Mouse (Mus musculus): Measurements from ENCODE around the gene Nuak1.

Gene Nuak1

GRCm38 (mm10) chr10:84392027-84392722 is 48.2 kb downstream of the Nuak1 start:
- in situ Hi-C loops (cut with MboI; ENCODE audit: low pct_unique_long_range_greater_than_20kb in 1 of 2, low sequenced_read_pairs in 2 of 2, unreplicated experiment in 1 of 2), result no loop called here

GRCm38 (mm10) chr10:84389707-84390106 is 50.7 kb downstream of the Nuak1 start:
- in situ Hi-C loops (cut with MboI; ENCODE audit: low pct_unique_long_range_greater_than_20kb in 1 of 2, low sequenced_read_pairs in 2 of 2, unreplicated experiment in 1 of 2), result no loop called here

- in situ Hi-C loops (cut with MboI; ENCODE audit: low pct_unique_long_range_greater_than_20kb in 1 of 2, low sequenced_read_pairs in 2 of 2, unreplicated experiment in 1 of 2), result no loop called here
Observed at GRCm38 (mm10) chr10:84388357-84389141, 51.8 kb downstream of the Nuak1 start.

GRCm38 (mm10) chr10:84387338-84387737 is 53.1 kb downstream of the Nuak1 start:
- in situ Hi-C loops (cut with MboI; ENCODE audit: low pct_unique_long_range_greater_than_20kb in 1 of 2, low sequenced_read_pairs in 2 of 2, unreplicated experiment in 1 of 2), result no loop called here

GRCm38 (mm10) chr10:84386625-84387242 is 53.7 kb downstream of the Nuak1 start:
- in situ Hi-C loops (cut with MboI; ENCODE audit: low pct_unique_long_range_greater_than_20kb in 1 of 2, low sequenced_read_pairs in 2 of 2, unreplicated experiment in 1 of 2), result no loop called here

- in situ Hi-C loops (cut with MboI; ENCODE audit: low pct_unique_long_range_greater_than_20kb in 1 of 2, low sequenced_read_pairs in 2 of 2, unreplicated experiment in 1 of 2), result no loop called here
Observed at GRCm38 (mm10) chr10:84386214-84386613, 54.2 kb downstream of the Nuak1 start.

- in situ Hi-C loops (cut with MboI; ENCODE audit: low pct_unique_long_range_greater_than_20kb in 1 of 2, low sequenced_read_pairs in 2 of 2, unreplicated experiment in 1 of 2), result no loop called here
Observed at GRCm38 (mm10) chr10:84384761-84385160, 55.6 kb downstream of the Nuak1 start.

- in situ Hi-C loops (cut with MboI; ENCODE audit: low pct_unique_long_range_greater_than_20kb in 1 of 2, low sequenced_read_pairs in 2 of 2, unreplicated experiment in 1 of 2), result no loop called here
Observed at GRCm38 (mm10) chr10:84382900-84383883, 57.2 kb downstream of the Nuak1 start.

- in situ Hi-C loops (cut with MboI; ENCODE audit: low pct_unique_long_range_greater_than_20kb in 1 of 2, low sequenced_read_pairs in 2 of 2, unreplicated experiment in 1 of 2), result no loop called here
Observed at GRCm38 (mm10) chr10:84381276-84381798, 59.1 kb downstream of the Nuak1 start.

GRCm38 (mm10) chr10:84379366-84379765 is 61.0 kb downstream of the Nuak1 start:
- in situ Hi-C loops (cut with MboI; ENCODE audit: low pct_unique_long_range_greater_than_20kb in 1 of 2, low sequenced_read_pairs in 2 of 2, unreplicated experiment in 1 of 2), result loop anchor here in 1 of 2 experiments (5.0 kb wide), 1 partner anchor 38 kb away; no protein-coding TSS in a partner anchor

- in situ Hi-C loops (cut with MboI; ENCODE audit: low pct_unique_long_range_greater_than_20kb in 1 of 2, low sequenced_read_pairs in 2 of 2, unreplicated experiment in 1 of 2), result loop anchor here in 1 of 2 experiments (5.0 kb wide), 1 partner anchor 39 kb away; no protein-coding TSS in a partner anchor
Observed at GRCm38 (mm10) chr10:84377956-84378355, 62.4 kb downstream of the Nuak1 start.

- in situ Hi-C loops (cut with MboI; ENCODE audit: low pct_unique_long_range_greater_than_20kb in 1 of 2, low sequenced_read_pairs in 2 of 2, unreplicated experiment in 1 of 2), result loop anchor here in 1 of 2 experiments (5.0 kb wide), 1 partner anchor 41 kb away; no protein-coding TSS in a partner anchor
Observed at GRCm38 (mm10) chr10:84376346-84376745, 64.1 kb downstream of the Nuak1 start.

GRCm38 (mm10) chr10:84374996-84375395 is 65.4 kb downstream of the Nuak1 start:
- in situ Hi-C loops (cut with MboI; ENCODE audit: low pct_unique_long_range_greater_than_20kb in 1 of 2, low sequenced_read_pairs in 2 of 2, unreplicated experiment in 1 of 2), result loop anchor here in 1 of 2 experiments (5.0 kb wide), 1 partner anchor 42 kb away; no protein-coding TSS in a partner anchor

- in situ Hi-C loops (cut with MboI; ENCODE audit: low pct_unique_long_range_greater_than_20kb in 1 of 2, low sequenced_read_pairs in 2 of 2, unreplicated experiment in 1 of 2), result no loop called here
Observed at GRCm38 (mm10) chr10:84373476-84373875, 66.9 kb downstream of the Nuak1 start.

GRCm38 (mm10) chr10:84372161-84373095 is 68.0 kb downstream of the Nuak1 start:
- in situ Hi-C loops (cut with MboI; ENCODE audit: low pct_unique_long_range_greater_than_20kb in 1 of 2, low sequenced_read_pairs in 2 of 2, unreplicated experiment in 1 of 2), result no loop called here

- in situ Hi-C loops (cut with MboI; ENCODE audit: low pct_unique_long_range_greater_than_20kb in 1 of 2, low sequenced_read_pairs in 2 of 2, unreplicated experiment in 1 of 2), result no loop called here
Observed at GRCm38 (mm10) chr10:84371681-84372160, 68.7 kb downstream of the Nuak1 start.

GRCm38 (mm10) chr10:84371230-84371629 is 69.2 kb downstream of the Nuak1 start:
- in situ Hi-C loops (cut with MboI; ENCODE audit: low pct_unique_long_range_greater_than_20kb in 1 of 2, low sequenced_read_pairs in 2 of 2, unreplicated experiment in 1 of 2), result no loop called here
